ENCODE assay signal across 14 mouse cellular contexts in the genomic region with DNA sequence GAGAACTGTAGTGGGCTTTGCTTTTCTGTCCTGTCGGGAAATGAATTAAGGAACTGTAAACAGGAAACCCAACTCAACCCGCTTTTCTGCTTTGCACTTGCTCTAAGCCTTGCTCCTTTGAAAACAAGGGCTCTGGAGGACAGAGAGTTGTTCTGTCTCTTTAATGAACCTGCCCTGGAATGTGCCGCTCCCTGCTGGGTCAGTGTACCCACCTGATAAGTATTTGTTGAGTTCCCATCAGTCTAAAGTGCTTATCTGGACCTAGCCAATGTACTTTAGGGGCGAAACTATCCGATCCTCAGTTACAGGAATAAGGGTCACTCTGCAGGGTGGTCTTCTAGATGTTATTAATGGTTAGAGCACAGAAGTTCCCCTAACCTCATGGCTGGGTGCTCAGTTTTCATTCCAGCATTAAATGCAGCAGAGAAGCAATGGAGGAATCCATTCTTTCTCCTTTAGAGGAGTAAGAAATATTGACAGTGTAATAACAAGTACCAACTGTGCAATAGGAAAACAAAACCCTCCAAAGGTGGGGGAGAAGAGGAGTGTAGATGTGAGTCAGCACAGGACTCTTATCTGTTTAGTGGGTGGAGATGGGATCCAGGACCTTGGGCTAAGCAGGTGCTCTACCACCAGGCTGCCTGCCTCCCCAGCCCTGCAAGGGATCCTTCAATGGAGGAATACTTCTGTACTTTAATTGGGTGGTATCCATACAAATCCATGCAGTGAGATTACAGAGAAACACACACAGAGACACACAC. TPM values are rescaled to one million over a fixed set of nuclear protein-coding genes. Genes with fewer than 3 reads are reported as not detected.
A peak's percentile ranks its signal among the peaks of the same experiment; 100 is the strongest.
DNase-seq lines count a peak whose midpoint lies in the region; ATAC-seq lines count a peak whose summit lies in the region.
"Had no signal": no experiment of that assay in that cellular context is flagged by ENCODE, and none has a peak within 500 bp of the region (broad histone marks: within the 10 kb centered on the region; RNA-seq: fewer than 3 reads in every experiment).

No protein-coding gene starts in this region.

- no peaks in the 10 kb centered on the region for H3K36me3 ChIP-seq in heart, embryonic 12.5 days
- no peaks in the 10 kb centered on the region for H3K36me3 ChIP-seq in liver, embryonic 16.5 days (ENCODE audit: control insufficient read depth, insufficient read depth)
- H3K36me3 ChIP-seq: forebrain, embryonic 12.5 days; hindbrain, embryonic 13.5 days had no signal

- 17% methylated on average over 5 of the region's 5 CpGs for WGBS in heart, embryonic 12.5 days
- WGBS in liver, embryonic 16.5 days (ENCODE audit: insufficient replicate concordance) = 9% methylated on average over 5 of the region's 5 CpGs

- no peaks in the 10 kb centered on the region for H3K27me3 ChIP-seq in heart, embryonic 12.5 days (replicated peaks)
- H3K27me3 ChIP-seq in liver, embryonic 16.5 days (ENCODE audit: control insufficient read depth, insufficient read depth, low read depth, low read length) = no peaks in the 10 kb centered on the region

- intact Hi-C loops in heart, postnatal 36 days (cut with DNase I) = no loop called here

- H3K4me2 ChIP-seq in heart, embryonic 12.5 days = no peak overlapping the region
- H3K4me2 ChIP-seq in liver, embryonic 16.5 days (ENCODE audit: low read depth, low read length) = peak overlapping the region; percentile 59
- H3K4me2 ChIP-seq: forebrain, embryonic 12.5 days; hindbrain, embryonic 13.5 days had no signal

- H3K9me3 ChIP-seq in heart, embryonic 12.5 days (replicated peaks) = no peaks in the 10 kb centered on the region
- no peaks in the 10 kb centered on the region for H3K9me3 ChIP-seq in liver, embryonic 16.5 days (replicated peaks; ENCODE audit: control insufficient read depth, low read length)
- H3K9me3 ChIP-seq: forebrain, embryonic 12.5 days; hindbrain, embryonic 13.5 days; megakaryocyte, embryonic 14.5 days had no signal

- no peak for DNase-seq in heart, postnatal 36 days
- peak; percentile 64 for DNase-seq in c-Kit-positive CD71-positive TER-119-positive erythroid progenitor cells, embryonic 14.5 days (ENCODE audit: low spot score)
- no peak for DNase-seq in neural tube, embryonic 10.5 days (ENCODE audit: extremely low spot score, low spot score)
- DNase-seq in right cerebral cortex, postnatal 10 days (ENCODE audit: low spot score in 2 of 2) = no peak
- DNase-seq in T-cell, adult 2 months (ENCODE audit: low spot score) = no peak
- DNase-seq: gastrocnemius, postnatal 36 days; kidney, postnatal 14 days; thymus, adult 2 months had no signal

- ATAC-seq in heart, embryonic 12.5 days (ENCODE audit: insufficient number of reproducible peaks, low FRiP score) = peak; percentile 91
- peak; percentile 95 for ATAC-seq in liver, embryonic 16.5 days (ENCODE audit: low read depth)
- ATAC-seq in megakaryocyte-erythroid progenitor cell, adult 5-6 weeks (replicated peaks; ENCODE audit: low FRiP score, low TSS enrichment, poor library complexity, severe bottlenecking) = peak; percentile 74

- H3K4me1 ChIP-seq in heart, embryonic 12.5 days (replicated peaks) = peaks cover 10% of the 10 kb centered on the region
- H3K4me1 ChIP-seq in liver, embryonic 16.5 days (ENCODE audit: control insufficient read depth, low read depth, low read length) = peaks cover 32% of the 10 kb centered on the region

- H3K27ac ChIP-seq in heart, embryonic 12.5 days (ENCODE audit: poor library complexity, severe bottlenecking) = no peak overlapping the region
- peak overlapping the region; percentile 77 for H3K27ac ChIP-seq in liver, embryonic 16.5 days (ENCODE audit: low read length)
- H3K27ac ChIP-seq: forebrain, embryonic 12.5 days; hindbrain, embryonic 13.5 days had no signal

- H3K4me3 ChIP-seq in heart, embryonic 12.5 days = no peak overlapping the region
- H3K4me3 ChIP-seq in liver, embryonic 16.5 days (ENCODE audit: low read depth, low read length) = peak overlapping the region; percentile 13
- H3K4me3 ChIP-seq: forebrain, embryonic 12.5 days; hindbrain, embryonic 13.5 days; megakaryocyte, embryonic 14.5 days had no signal

- no peak overlapping the region for H3K9ac ChIP-seq in heart, embryonic 12.5 days
- peak overlapping the region; percentile 41 for H3K9ac ChIP-seq in liver, embryonic 16.5 days (ENCODE audit: low read depth, low read length)
- H3K9ac ChIP-seq: forebrain, embryonic 12.5 days; hindbrain, embryonic 13.5 days had no signal

RNA-seq across cellular contexts. Expression of gene Liph, which starts 1.6 kb away (rescaled TPM):
- 0.18 and 0.27 TPM in 2 replicates for polyA plus RNA-seq in heart, embryonic 12.5 days (2016; fragmentation: Nextera tagmentation; extraction: Ambion mirVana)
- total RNA-seq in heart, postnatal 36 days (2021) = not detected
- 0.84 and 0.85 TPM in 2 replicates for polyA plus RNA-seq in liver, embryonic 16.5 days (2015; fragmentation: Nextera tagmentation; extraction: Ambion mirVana)
- 0.40 TPM in 1 of 2 replicates, not detected in the other for total RNA-seq in megakaryocyte-erythroid progenitor cell, adult 5-6 weeks (2014; fragmentation: Nextera tagmentation)
- total RNA-seq in megakaryocyte-erythroid progenitor cell, adult 5-6 weeks (2017) = 0.11 TPM in 1 of 2 replicates, not detected in the other
- total RNA-seq: gastrocnemius, postnatal 36 days had no signal

RNA-seq across cellular contexts. Expression of gene Senp2, which starts 12.2 kb away (rescaled TPM):
- 36.8 and 37.2 TPM in 2 replicates for polyA plus RNA-seq in heart, embryonic 12.5 days (2016; fragmentation: Nextera tagmentation; extraction: Ambion mirVana)
- total RNA-seq in heart, postnatal 36 days (2021) = 10 to 100 TPM; 19.8 to 19.9 TPM
- 30.2 and 30.9 TPM in 2 replicates for polyA plus RNA-seq in liver, embryonic 16.5 days (2015; fragmentation: Nextera tagmentation; extraction: Ambion mirVana)
- total RNA-seq in megakaryocyte-erythroid progenitor cell, adult 5-6 weeks (2014; fragmentation: Nextera tagmentation) = 54.3 and 57.0 TPM in 2 replicates
- 50.2 and 52.0 TPM in 2 replicates for total RNA-seq in megakaryocyte-erythroid progenitor cell, adult 5-6 weeks (2017)

RNA-seq across cellular contexts. Expression of gene Tmem41a, which starts 49.7 kb away (rescaled TPM):
- polyA plus RNA-seq in heart, embryonic 12.5 days (2016; fragmentation: Nextera tagmentation; extraction: Ambion mirVana) = 37.6 and 37.8 TPM in 2 replicates
- 10 to 100 TPM; 11.2 to 13.8 TPM for total RNA-seq in heart, postnatal 36 days (2021)
- 13.0 and 13.8 TPM in 2 replicates for polyA plus RNA-seq in liver, embryonic 16.5 days (2015; fragmentation: Nextera tagmentation; extraction: Ambion mirVana)
- 48.2 and 54.8 TPM in 2 replicates for total RNA-seq in megakaryocyte-erythroid progenitor cell, adult 5-6 weeks (2014; fragmentation: Nextera tagmentation)
- total RNA-seq in megakaryocyte-erythroid progenitor cell, adult 5-6 weeks (2017) = 15.9 and 39.1 TPM in 2 replicates
